In the genomic region with DNA sequence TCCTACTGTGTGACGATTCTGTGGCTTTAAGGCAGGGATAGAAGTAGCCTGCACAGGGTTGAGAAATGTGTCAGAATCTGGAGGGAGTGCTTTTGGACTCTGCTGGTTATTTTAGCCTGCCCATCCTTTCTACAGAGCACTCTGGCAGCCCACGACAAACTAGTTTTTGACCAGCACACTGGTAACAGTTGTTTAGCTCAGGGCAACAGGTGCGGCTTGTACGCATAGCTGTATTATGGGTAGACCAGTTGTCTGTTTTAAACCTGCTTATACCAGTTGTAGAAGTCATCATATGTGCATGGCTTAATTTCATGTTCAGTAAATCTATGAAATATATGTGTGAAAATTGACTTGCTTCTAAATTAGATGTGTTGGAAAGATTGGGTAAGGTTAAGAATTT, we compare ENCODE assay signal across 25 mouse cellular contexts.
"Had no signal": no experiment of that assay in that cellular context is flagged by ENCODE, and none has a peak within 500 bp of the region (broad histone marks: within the 10 kb centered on the region; RNA-seq: fewer than 3 reads in every experiment).

No protein-coding gene starts in this region.

- DNase-seq: gastrocnemius, postnatal 25 days; heart, adult 2 months; heart, postnatal 14 days; heart, postnatal 4 days; kidney, adult 18-20 months; kidney, adult 8-10 months; kidney, postnatal 25 days; kidney, postnatal 4 days; liver; liver, embryonic 13.5 days had no signal

- H3K27me3 ChIP-seq: heart, embryonic 13.5 days; heart, embryonic 15.5 days; hindbrain, embryonic 12.5 days; intestine, embryonic 15.5 days; limb, embryonic 13.5 days; liver, embryonic 13.5 days had no signal

- H3K9ac ChIP-seq: heart, embryonic 13.5 days; heart, embryonic 15.5 days; hindbrain, embryonic 12.5 days; hindbrain, embryonic 14.5 days; intestine, embryonic 15.5 days; limb, embryonic 13.5 days; liver, embryonic 13.5 days had no signal

- H3K9me3 ChIP-seq: heart, embryonic 13.5 days; heart, embryonic 15.5 days; hindbrain, embryonic 12.5 days; intestine, embryonic 15.5 days; limb, embryonic 13.5 days; liver, embryonic 13.5 days had no signal

- ATAC-seq: hindbrain, embryonic 16.5 days; inflammation-experienced regulatory T-cells, adult 6 months; intestine, embryonic 15.5 days; intestine, postnatal 0 days had no signal

- H3K27ac ChIP-seq: heart, adult 2 months; heart, embryonic 13.5 days; heart, embryonic 15.5 days; hindbrain, embryonic 10.5 days; hindbrain, embryonic 12.5 days; hindbrain, embryonic 14.5 days; intestine, embryonic 15.5 days; kidney, postnatal 0 days; layer of hippocampus, adult 2 months; left cerebral cortex, adult 2 months; limb, embryonic 13.5 days; liver, embryonic 13.5 days had no signal

- H3K4me2 ChIP-seq: heart, embryonic 11.5 days; heart, embryonic 13.5 days; heart, embryonic 15.5 days; hindbrain, embryonic 12.5 days; hindbrain, embryonic 14.5 days; intestine, embryonic 15.5 days; limb, embryonic 13.5 days; liver, embryonic 11.5 days; liver, embryonic 13.5 days had no signal

- H3K36me3 ChIP-seq: heart, embryonic 15.5 days; intestine, embryonic 15.5 days had no signal

- H3K4me3 ChIP-seq: heart, adult 2 months; heart, embryonic 13.5 days; heart, embryonic 15.5 days; hindbrain, embryonic 10.5 days; hindbrain, embryonic 12.5 days; intestine, embryonic 15.5 days; layer of hippocampus, adult 2 months; left cerebral cortex, adult 2 months; limb, embryonic 13.5 days; liver, embryonic 13.5 days had no signal
